Mouse (Mus musculus) lung, postnatal 25 days (tissue): ENCODE measurements around the gene Tango2.

Experiments used
- DNase-seq: peaks from one replicate; pipeline ENCODE4 v3.0.0; 2022; ENCODE audit warnings: low spot score

Tango2 gene

DNA sequence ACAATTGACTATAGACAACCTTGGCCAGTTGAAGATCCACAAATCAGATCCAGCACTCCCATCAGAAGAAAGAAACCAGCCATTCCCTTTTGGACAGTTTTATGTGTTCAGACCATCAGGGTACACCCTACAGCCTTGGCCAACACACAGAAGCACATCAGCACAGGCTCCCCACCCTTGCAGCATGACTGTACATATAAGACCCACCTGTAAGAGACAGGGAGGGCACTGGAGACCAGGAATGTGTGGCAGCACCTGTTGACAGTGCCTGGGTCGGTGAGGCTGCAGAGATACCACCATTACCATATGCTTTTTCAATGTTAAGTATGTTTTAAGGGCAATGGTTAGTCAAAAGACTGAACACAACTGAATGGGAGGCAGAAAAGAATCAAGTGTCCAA lies 94.0 kb downstream of the Tango2 start:
- DNase-seq: no peak

DNA sequence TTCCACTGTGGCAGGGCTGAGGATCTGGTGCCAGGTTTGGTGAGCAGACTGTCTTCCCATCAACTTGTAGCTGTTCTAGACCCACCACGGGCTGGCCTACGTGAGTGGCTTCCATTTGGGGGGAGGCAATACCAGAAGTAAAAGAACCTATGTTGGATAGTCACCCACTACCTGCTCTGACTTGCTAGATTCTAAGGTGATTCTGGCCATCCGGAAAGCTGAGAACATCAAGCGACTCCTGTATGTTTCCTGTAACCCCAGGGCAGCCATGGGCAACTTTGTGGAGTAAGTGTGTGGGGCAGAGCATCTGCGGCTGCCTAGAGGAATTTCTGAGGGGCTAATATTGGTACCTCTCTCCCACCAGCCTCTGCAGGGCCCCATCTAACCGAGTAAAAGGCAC lies 95.2 kb downstream of the Tango2 start:
- DNase-seq: no peak

DNA sequence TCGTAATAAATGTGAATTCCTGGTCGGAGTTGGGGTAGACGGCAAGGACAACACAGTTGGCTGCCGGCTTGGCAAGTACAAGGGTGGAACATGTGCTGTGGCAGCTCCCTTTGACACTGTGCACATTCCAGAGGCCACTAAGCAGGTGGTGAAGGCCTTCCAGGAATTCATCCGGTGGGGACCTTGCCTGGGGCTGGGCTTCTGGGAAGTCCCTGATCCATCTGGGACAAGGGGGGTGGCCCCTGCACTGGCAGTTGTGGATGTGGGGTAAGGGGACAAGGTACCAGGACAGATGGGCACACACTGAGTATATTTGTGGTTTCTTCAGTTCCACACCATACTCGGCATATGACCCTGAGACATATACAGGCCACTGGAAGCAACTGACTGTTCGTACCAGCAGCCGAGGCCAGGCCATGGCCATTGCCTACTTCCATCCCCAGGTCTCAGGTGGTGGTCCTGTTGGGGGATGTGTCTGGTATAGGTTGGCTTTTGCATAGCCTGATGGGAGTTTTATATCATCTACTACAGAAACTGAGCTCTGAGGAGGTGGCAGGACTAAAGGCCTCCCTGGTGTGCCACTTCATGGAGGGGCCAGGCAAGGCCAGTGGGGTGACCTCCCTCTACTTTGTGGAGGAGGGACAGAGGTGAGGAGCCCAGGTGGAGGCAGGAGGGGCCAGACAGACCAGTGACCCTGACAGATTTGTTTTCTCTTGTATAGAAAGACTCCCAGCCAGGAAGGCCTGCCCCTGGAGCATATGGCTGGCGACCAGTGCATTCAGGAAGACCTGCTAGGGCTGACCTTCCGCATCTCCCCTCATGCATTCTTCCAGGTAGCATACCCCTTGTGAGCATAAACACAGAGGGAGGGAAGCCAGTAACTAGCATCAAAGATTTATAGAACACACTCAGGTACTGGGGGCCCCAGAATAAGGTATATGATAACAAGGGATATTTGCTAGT lies 96.8 kb downstream of the Tango2 start:
- DNase-seq: no peak
